Comparison of ENCODE assay signal across 8 mouse cellular contexts in the genomic region with DNA sequence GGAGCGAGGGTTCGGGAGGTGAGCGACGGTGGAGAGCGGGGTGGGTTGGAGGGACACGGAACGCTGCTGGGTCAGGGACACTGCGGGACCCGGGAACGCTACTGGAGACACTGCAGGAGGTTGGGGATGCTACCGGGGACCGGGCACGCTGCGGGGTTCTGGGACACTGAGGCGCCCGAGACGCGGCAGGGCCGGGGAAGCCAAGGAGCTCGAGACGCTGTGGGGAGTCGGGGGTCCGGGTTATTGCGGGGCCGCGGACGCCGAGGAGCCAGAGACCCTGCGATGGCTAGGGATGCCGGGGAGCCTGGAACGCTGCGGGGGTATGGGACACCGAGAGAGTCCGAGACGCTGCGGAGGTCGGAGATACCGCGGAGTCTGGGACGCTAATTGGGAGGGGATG. TPM values are rescaled to one million over a fixed set of nuclear protein-coding genes. Genes with fewer than 3 reads are reported as not detected.
DNase-seq lines count a peak whose midpoint lies in the region; ATAC-seq and TF ChIP-seq lines count a peak whose summit lies in the region.

No protein-coding gene starts in this region.

- no peak for TF ChIP-seq POLR2A in cerebellum, adult 2 months (IDR thresholded peaks at IDR 0.05; ENCODE audit: borderline replicate concordance, insufficient read depth, low read length)
- no peak; the same call in 1 of the 2 replicates for TF ChIP-seq POLR2A in thymus, adult 2 months (IDR thresholded peaks at IDR 0.05; ENCODE audit: control insufficient read depth, extremely low read depth, insufficient read depth, low read length, poor library complexity)

- under 1% methylated on average over 40 of the region's 40 CpGs for WGBS in cerebellum, adult 2 months
- whole genome bisulfite sequencing in thymus, adult 2 months: under 1% methylated on average over 40 of the region's 40 CpGs
- WGBS in limb, embryonic 15.5 days: under 1% methylated on average over 40 of the region's 40 CpGs
- WGBS in stomach, embryonic 16.5 days: under 1% methylated on average over 40 of the region's 40 CpGs

- no peak overlapping the region for H3K27ac ChIP-seq in cerebellum, adult 2 months (ENCODE audit: insufficient read depth, low read length)
- no peak overlapping the region for H3K27ac ChIP-seq in thymus, adult 2 months (ENCODE audit: control insufficient read depth, insufficient read depth, low read length)
- peak overlapping the region; percentile 86 for H3K27ac ChIP-seq in limb, embryonic 15.5 days
- H3K27ac ChIP-seq in stomach, embryonic 16.5 days (ENCODE audit: low read length): peak overlapping the region; percentile 82

- no peaks in the 10 kb centered on the region for H3K4me1 ChIP-seq in cerebellum, adult 2 months (ENCODE audit: control insufficient read depth, insufficient read depth, low read length)
- H3K4me1 ChIP-seq in thymus, adult 2 months (replicated peaks; ENCODE audit: control insufficient read depth, insufficient read depth, low read length): peaks cover 7% of the 10 kb centered on the region; the same call in 1 of the 2 replicates
- peaks cover 13% of the 10 kb centered on the region for H3K4me1 ChIP-seq in limb, embryonic 15.5 days
- peaks cover 3% of the 10 kb centered on the region for H3K4me1 ChIP-seq in stomach, embryonic 16.5 days (ENCODE audit: control insufficient read depth, insufficient read depth, low read length)

- H3K9ac ChIP-seq in limb, embryonic 15.5 days: peak overlapping the region; percentile 79
- H3K9ac ChIP-seq in stomach, embryonic 16.5 days (ENCODE audit: low read length): peak overlapping the region; percentile 91

- TF ChIP-seq CTCF in cerebellum, adult 2 months (IDR thresholded peaks at IDR 0.05; ENCODE audit: borderline replicate concordance, insufficient read depth, low read depth, low read length): no peak
- no peak for TF ChIP-seq CTCF in thymus, adult 2 months (IDR thresholded peaks at IDR 0.05; ENCODE audit: borderline replicate concordance, control insufficient read depth, extremely low read depth, insufficient read depth, low read length, poor library complexity)

- peak overlapping the region; percentile 75 for H3K4me2 ChIP-seq in limb, embryonic 15.5 days
- peak overlapping the region; percentile 80 for H3K4me2 ChIP-seq in stomach, embryonic 16.5 days (ENCODE audit: low read depth, low read length)

- no peaks in the 10 kb centered on the region for H3K27me3 ChIP-seq in cerebellum, adult 2 months (ENCODE audit: control insufficient read depth, insufficient read depth, low read length)
- no peaks in the 10 kb centered on the region for H3K27me3 ChIP-seq in thymus, adult 2 months (ENCODE audit: control insufficient read depth, insufficient read depth, low read length)
- no peaks in the 10 kb centered on the region for H3K27me3 ChIP-seq in limb, embryonic 15.5 days
- no peaks in the 10 kb centered on the region for H3K27me3 ChIP-seq in stomach, embryonic 16.5 days (ENCODE audit: control insufficient read depth, insufficient read depth, low read length)

- DNase-seq in cerebellum, adult 2 months: no peak
- no peak for DNase-seq in cerebellum, adult 11 months
- no peak for DNase-seq in thymus, adult 2 months
- no peak for DNase-seq in thymus, postnatal 14 days
- no peak for DNase-seq in layer of hippocampus, postnatal 36 days
- no peak for DNase-seq in T-cell, adult 2 months (ENCODE audit: low spot score)

- ATAC-seq in limb, embryonic 15.5 days (ENCODE audit: insufficient number of reproducible peaks, low FRiP score, low TSS enrichment, low read depth): peak; percentile 60
- ATAC-seq in stomach, embryonic 16.5 days (ENCODE audit: insufficient read depth, low FRiP score): no peak; the same call in 1 of the 2 replicates

- peak overlapping the region; percentile 90 for H3K4me3 ChIP-seq in cerebellum, adult 2 months (replicated peaks; ENCODE audit: insufficient read depth, low read depth, low read length)
- peak overlapping the region; percentile 97 for H3K4me3 ChIP-seq in thymus, adult 2 months (ENCODE audit: control insufficient read depth, insufficient read depth, low read length)
- H3K4me3 ChIP-seq in limb, embryonic 15.5 days: peak overlapping the region; percentile 92
- peak overlapping the region; percentile 89 for H3K4me3 ChIP-seq in stomach, embryonic 16.5 days (replicated peaks; ENCODE audit: low read length)

- no peaks in the 10 kb centered on the region for H3K9me3 ChIP-seq in limb, embryonic 15.5 days
- H3K9me3 ChIP-seq in stomach, embryonic 16.5 days (replicated peaks; ENCODE audit: control insufficient read depth, low read length): no peaks in the 10 kb centered on the region

- H3K36me3 ChIP-seq in thymus, adult 2 months (ENCODE audit: control insufficient read depth, insufficient read depth, low read length): peaks cover 23% of the 10 kb centered on the region
- H3K36me3 ChIP-seq in limb, embryonic 15.5 days: peaks cover 31% of the 10 kb centered on the region
- H3K36me3 ChIP-seq in stomach, embryonic 16.5 days (ENCODE audit: control insufficient read depth, insufficient read depth, low read length): peaks cover 1% of the 10 kb centered on the region

RNA-seq across cellular contexts. Expression of gene D10Wsu102e, which starts 0.3 kb away (rescaled TPM):
- 1.7 and 1.9 TPM in 2 replicates for polyA plus RNA-seq in cerebellum, adult 2 months (2012; rRNA removed)
- 0.64 and 0.65 TPM in 2 replicates for polyA plus RNA-seq in thymus, adult 2 months (2012; rRNA removed)
- 0.51 and 0.54 TPM in 2 replicates for polyA plus RNA-seq in limb, embryonic 15.5 days (2015; fragmentation: Nextera tagmentation; extraction: Ambion mirVana)
- 0.60 and 0.61 TPM in 2 replicates for polyA plus RNA-seq in stomach, embryonic 16.5 days (2015; fragmentation: Nextera tagmentation; extraction: Ambion mirVana)
- total RNA-seq in layer of hippocampus, postnatal 36 days (2021): 1 to 10 TPM; 2.9 to 4.0 TPM

RNA-seq across cellular contexts. Expression of gene Slc41a2, which starts 22.7 kb away (rescaled TPM):
- polyA plus RNA-seq in cerebellum, adult 2 months (2012; rRNA removed): 11.7 and 12.4 TPM in 2 replicates
- 0.82 and 0.97 TPM in 2 replicates for polyA plus RNA-seq in thymus, adult 2 months (2012; rRNA removed)
- polyA plus RNA-seq in limb, embryonic 15.5 days (2015; fragmentation: Nextera tagmentation; extraction: Ambion mirVana): 1.7 and 2.2 TPM in 2 replicates
- 0.85 and 1.0 TPM in 2 replicates for polyA plus RNA-seq in stomach, embryonic 16.5 days (2015; fragmentation: Nextera tagmentation; extraction: Ambion mirVana)
- total RNA-seq in layer of hippocampus, postnatal 36 days (2021): 10 to 100 TPM; 20.2 to 24.3 TPM

Comparison
In these comparisons a context has a peak if more than half of its experiments do, and no peak if none do; other contexts are left out.
1. H3K27ac ChIP-seq: peak in limb, embryonic 15.5 days (single experiment) and stomach, embryonic 16.5 days (single experiment); none in cerebellum, adult 2 months (single experiment) and thymus, adult 2 months (single experiment).
2. Peak in every context shown above with its lines, with median percentiles within 50 percentile points of each other: H3K4me3 ChIP-seq.